Mouse (Mus musculus) forebrain, postnatal 0 days (tissue): ENCODE data around the gene Rapgef3. TPM values are rescaled to one million over a fixed set of nuclear protein-coding genes. Genes with fewer than 3 reads are reported as not detected.

Source experiments
- ATAC-seq: fragments of 200-750 bp; cut with Nextera tagmentation; 2 replicates; pipeline ENCODE4 v1.8.0; 2017; ENCODE audit warnings: mild to moderate bottlenecking, moderate library complexity
- DNase-seq: peaks from one replicate; pipeline ENCODE4 v3.0.0-alpha.2; 2015
- H3K27ac ChIP-seq: fragments of 300-500 bp; sonication (generic); 2 replicates; pipeline ENCODE4 v1.5.1; 2014; ENCODE audit warnings: low read depth, mild to moderate bottlenecking, antibody characterized with exemption, low read length, moderate library complexity, mixed read lengths
- H3K27me3 ChIP-seq: fragments of 300-500 bp; sonication (generic); 2 replicates; pipeline ENCODE4 v1.6.1; 2014; ENCODE audit warnings: mild to moderate bottlenecking, low read length, mixed read lengths; ENCODE audit not compliant: insufficient read depth
- H3K36me3 ChIP-seq: fragments of 300-500 bp; sonication (generic); 2 replicates; pipeline ENCODE4 v1.6.1; 2014; ENCODE audit warnings: mild to moderate bottlenecking, moderate library complexity; ENCODE audit not compliant: insufficient read depth
- H3K4me1 ChIP-seq: fragments of 300-500 bp; sonication (generic); 2 replicates; pipeline ENCODE4 v1.6.1; 2014; ENCODE audit warnings: antibody characterized with exemption; ENCODE audit not compliant: insufficient read depth
- H3K4me2 ChIP-seq: fragments of 300-500 bp; sonication (generic); 2 replicates; pipeline ENCODE4 v1.6.1; 2014; ENCODE audit warnings: low read depth, mild to moderate bottlenecking, moderate library complexity
- H3K4me3 ChIP-seq: fragments of 300-500 bp; sonication (generic); 2 replicates; pipeline ENCODE4 v1.5.1; 2014; ENCODE audit warnings: low read depth, low read length, mixed read lengths
- H3K9ac ChIP-seq: fragments of 300-500 bp; sonication (generic); 2 replicates; pipeline ENCODE4 v1.6.1; 2014; ENCODE audit warnings: mild to moderate bottlenecking
- H3K9me3 ChIP-seq: fragments of 300-500 bp; sonication (generic); 2 replicates; pipeline ENCODE4 v1.6.1; 2016; ENCODE audit warnings: low read length
- CTCF ChIP-seq: sonication (generic); IDR thresholded peaks from 2 replicates; pipeline ENCODE4 v1.5.1; 2016; ENCODE audit warnings: antibody characterized with exemption, control low read depth, low read depth
- WGBS: fragments of 180-500 bp; shearing (Covaris S2); extraction: QIAGEN DNeasy Blood & Tissue Kit; methylation state at CpG from one replicate; pipeline ENCODE4 v1.1.7; 2014; 5-methylcytosine and 5-hydroxymethylcytosine counted together
- polyA plus RNA-seq: library from polyadenylated mRNA; unstranded; fragments of >200 nt; fragmentation: Nextera tagmentation; extraction: Ambion mirVana; gene quantifications from 2 replicates; pipeline ENCODE4 v1.2.1, GENCODE M21; 2015
- total RNA-seq: library from RNA; depleted of rRNA; stranded (reverse); fragments of >200 nt; gene quantifications from 2 replicates; pipeline ENCODE4 v1.2.3, GENCODE M21; 2014; rRNA removed

Rapgef3 gene
- total and polyA plus RNA-seq, 2 experiments from 2014 or later: 8.7 to 16.6 TPM

DNA sequence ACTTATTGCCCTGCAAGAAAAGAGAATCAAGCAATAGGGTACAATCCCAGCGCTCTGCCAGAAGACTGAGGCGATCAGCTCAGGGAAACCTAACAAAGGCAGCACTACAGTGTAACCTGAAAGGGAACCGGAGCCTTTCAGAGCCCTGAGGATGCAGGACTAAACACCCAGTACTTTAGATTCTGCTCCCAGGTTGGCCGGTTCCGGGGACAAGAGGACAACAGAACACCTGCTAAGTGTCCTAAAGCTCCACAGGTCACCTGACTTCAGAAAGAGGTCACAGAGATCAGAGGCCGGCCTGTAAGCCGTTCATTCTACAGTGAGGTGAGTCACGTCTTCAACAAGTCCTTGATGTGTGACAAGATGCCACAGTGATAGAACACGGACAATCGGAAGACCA lies 71.2 kb downstream of the Rapgef3 start:
- ATAC-seq: no peak
- H3K9me3 ChIP-seq: no peaks in the 10 kb centered on the region
- 92% methylated on average over 10 of the region's 10 CpGs for WGBS
- H3K27ac ChIP-seq: no peak overlapping the region
- no peak for DNase-seq
- H3K27me3 ChIP-seq: no peaks in the 10 kb centered on the region
- no peak for TF ChIP-seq CTCF
- no peak overlapping the region for H3K4me2 ChIP-seq
- H3K9ac ChIP-seq: no peak overlapping the region
- H3K4me3 ChIP-seq: no peak overlapping the region
- peaks cover 81% of the 10 kb centered on the region for H3K36me3 ChIP-seq
- H3K4me1 ChIP-seq: no peaks in the 10 kb centered on the region

Other genes starting within 250 kb of the Rapgef3 start
- 39.6 and 45.5 TPM in 2 replicates for gene Rpap3, start 62.1 kb downstream of the Rapgef3 start, total RNA-seq
- 45.6 and 47.7 TPM in 2 replicates for gene Rpap3, start 62.1 kb downstream of the Rapgef3 start, polyA plus RNA-seq
- gene Endou, start 36.6 kb downstream of the Rapgef3 start, total RNA-seq: 0.14 and 0.15 TPM in 2 replicates
- gene Endou, start 36.6 kb downstream of the Rapgef3 start, polyA plus RNA-seq: 0.18 and 0.34 TPM in 2 replicates
- gene Slc48a1, start 10.5 kb upstream of the Rapgef3 start, total RNA-seq: 40.2 and 56.4 TPM in 2 replicates
- gene Slc48a1, start 10.5 kb upstream of the Rapgef3 start, polyA plus RNA-seq: 123 and 135 TPM in 2 replicates
- gene Hdac7, start 76.5 kb upstream of the Rapgef3 start, total RNA-seq: 20.7 and 29.4 TPM in 2 replicates
- 16.2 and 21.6 TPM in 2 replicates for gene Hdac7, start 76.5 kb upstream of the Rapgef3 start, polyA plus RNA-seq
- 0.15 and 0.76 TPM in 2 replicates for gene Vdr, start 142.7 kb upstream of the Rapgef3 start, total RNA-seq
- gene Vdr, start 142.7 kb upstream of the Rapgef3 start, polyA plus RNA-seq: 0.04 and 0.05 TPM in 2 replicates
- 44.4 and 50.8 TPM in 2 replicates for gene Tmem106c, start 196.2 kb upstream of the Rapgef3 start, total RNA-seq
- 62.8 and 66.1 TPM in 2 replicates for gene Tmem106c, start 196.2 kb upstream of the Rapgef3 start, polyA plus RNA-seq
- 7.6 and 28.3 TPM in 2 replicates for gene Col2a1, start 236.7 kb upstream of the Rapgef3 start, total RNA-seq
- 2.5 and 4.9 TPM in 2 replicates for gene Col2a1, start 236.7 kb upstream of the Rapgef3 start, polyA plus RNA-seq